Mouse (Mus musculus) neural tube, embryonic 10.5 days (tissue): ENCODE data around the gene Prkd1.

Source experiments
- DNase-seq: peaks from one replicate; pipeline ENCODE4 v3.0.0-alpha.2; 2017; ENCODE audit warnings: low spot score; ENCODE audit errors: extremely low spot score

The Prkd1 gene

GRCm38 (mm10) chr12:50430129-50430703 is 218.7 kb downstream of the Prkd1 start:
- DNase-seq = no peak

DNA sequence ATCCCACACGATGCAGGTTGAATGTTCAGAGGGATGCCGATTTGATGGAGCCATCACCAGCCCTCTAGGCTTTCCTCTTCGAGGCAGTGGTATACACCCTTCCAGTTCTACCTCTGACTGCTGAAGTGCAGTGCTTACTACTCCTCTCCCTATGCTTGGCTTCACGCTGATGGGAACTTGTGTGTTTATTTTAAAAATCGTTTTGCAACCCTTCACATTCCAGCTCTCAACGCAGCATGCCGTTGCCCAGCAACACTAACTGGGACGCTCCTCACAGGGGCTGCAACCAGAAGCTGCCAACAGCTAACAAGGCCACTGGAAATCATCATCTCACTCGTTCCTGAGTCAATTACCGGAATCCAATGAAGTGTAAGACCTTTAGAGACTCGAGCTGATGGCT is 296.5 kb downstream of the Prkd1 start:
- DNase-seq = peak; percentile 12

GRCm38 (mm10) chr12:50333182-50333581 is 315.7 kb downstream of the Prkd1 start:
- DNase-seq = no peak

GRCm38 (mm10) chr12:50314634-50315033 is 334.3 kb downstream of the Prkd1 start:
- DNase-seq = no peak

GRCm38 (mm10) chr12:50309276-50309675 is 339.6 kb downstream of the Prkd1 start:
- no peak for DNase-seq

DNA sequence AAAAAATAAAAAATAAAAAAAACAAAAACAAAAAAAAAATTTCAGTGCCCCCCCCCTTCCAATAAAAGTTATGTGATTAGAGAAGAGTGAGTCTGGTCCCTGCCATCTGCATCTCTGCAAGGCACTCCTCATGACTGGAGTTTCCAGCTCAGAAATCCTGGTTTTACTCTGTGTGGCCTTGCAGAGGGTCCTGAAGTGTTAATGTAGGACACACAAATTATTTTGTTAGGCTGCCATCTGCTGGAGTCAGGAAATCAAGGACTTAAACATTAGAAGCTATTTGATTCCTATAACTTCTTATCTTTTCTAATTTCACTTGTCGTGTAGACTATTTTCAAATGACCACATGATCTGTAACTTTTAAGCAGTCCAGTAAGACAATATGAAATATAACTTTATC is 347.6 kb downstream of the Prkd1 start:
- no peak for DNase-seq

GRCm38 (mm10) chr12:50296067-50296466 is 352.8 kb downstream of the Prkd1 start:
- DNase-seq = no peak

DNA sequence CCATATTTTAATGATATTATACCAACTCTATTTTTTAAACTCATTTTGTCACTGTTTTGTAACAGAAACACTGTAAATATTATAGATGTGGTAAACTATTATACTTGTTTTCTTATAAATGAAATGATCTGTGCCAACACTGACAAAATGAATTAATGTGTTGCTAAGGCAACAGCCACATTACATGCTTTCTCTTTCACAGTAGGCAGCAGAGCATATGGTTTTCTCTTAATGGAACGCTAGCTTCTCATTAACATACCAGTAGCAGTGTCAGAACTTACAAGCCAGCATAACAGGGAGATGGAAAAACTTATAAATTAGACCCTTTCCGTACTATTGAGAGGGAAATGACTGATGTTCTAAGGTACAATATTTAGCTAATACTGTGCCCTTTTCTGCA is 353.3 kb downstream of the Prkd1 start:
- no peak for DNase-seq

DNA sequence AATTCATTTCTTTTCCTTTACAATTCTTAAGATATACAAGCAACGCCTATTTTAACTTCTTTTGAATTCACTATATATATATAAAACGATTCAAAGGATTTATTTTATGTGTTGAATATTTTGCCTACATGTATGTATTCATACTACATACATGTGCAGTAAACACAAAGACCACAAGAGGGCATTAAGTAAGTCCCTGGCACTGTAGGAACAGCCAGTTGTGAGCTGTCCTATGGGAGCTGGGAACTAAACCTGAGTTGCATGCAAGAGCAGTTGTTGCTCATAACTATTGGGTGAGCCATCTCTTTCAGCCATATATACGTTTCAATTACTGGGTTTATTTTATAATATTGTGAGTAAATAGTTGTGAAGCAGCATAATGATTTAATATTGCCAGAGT is 356.1 kb downstream of the Prkd1 start:
- no peak for DNase-seq
